Mouse (Mus musculus) ES-Bruce4 (cell line): ENCODE data around the gene Gria4.

Source experiments
- CTCF ChIP-seq: IDR thresholded peaks from one replicate; pipeline ENCODE4 v1.8.1; 2011; ENCODE audit warnings: low read depth, low read length
- EP300 ChIP-seq: IDR thresholded peaks from 2 replicates; pipeline ENCODE4 v1.6.1; 2011; ENCODE audit warnings: low read depth, low read length; ENCODE audit not compliant: insufficient read depth
- POLR2A ChIP-seq: IDR thresholded peaks from one replicate; pipeline ENCODE4 v1.8.1; 2011; ENCODE audit warnings: low read length; ENCODE audit not compliant: insufficient read depth

GRCm38 (mm10) chr9:4680244-4680643, 115.8 kb downstream of the Gria4 start:
- TF ChIP-seq EP300 (no peak), CTCF (no peak), POLR2A (no peak)
